Mouse (Mus musculus): ENCODE results near the gene Mtch1.
A peak's percentile ranks its signal among the peaks of the same experiment; 100 is the strongest.
"Not testable (repeated sequence)": the region's sequence is repeated elsewhere in the genome, so short reads cannot be mapped to it uniquely, and the experiment has no call there.

The Mtch1 gene

DNA sequence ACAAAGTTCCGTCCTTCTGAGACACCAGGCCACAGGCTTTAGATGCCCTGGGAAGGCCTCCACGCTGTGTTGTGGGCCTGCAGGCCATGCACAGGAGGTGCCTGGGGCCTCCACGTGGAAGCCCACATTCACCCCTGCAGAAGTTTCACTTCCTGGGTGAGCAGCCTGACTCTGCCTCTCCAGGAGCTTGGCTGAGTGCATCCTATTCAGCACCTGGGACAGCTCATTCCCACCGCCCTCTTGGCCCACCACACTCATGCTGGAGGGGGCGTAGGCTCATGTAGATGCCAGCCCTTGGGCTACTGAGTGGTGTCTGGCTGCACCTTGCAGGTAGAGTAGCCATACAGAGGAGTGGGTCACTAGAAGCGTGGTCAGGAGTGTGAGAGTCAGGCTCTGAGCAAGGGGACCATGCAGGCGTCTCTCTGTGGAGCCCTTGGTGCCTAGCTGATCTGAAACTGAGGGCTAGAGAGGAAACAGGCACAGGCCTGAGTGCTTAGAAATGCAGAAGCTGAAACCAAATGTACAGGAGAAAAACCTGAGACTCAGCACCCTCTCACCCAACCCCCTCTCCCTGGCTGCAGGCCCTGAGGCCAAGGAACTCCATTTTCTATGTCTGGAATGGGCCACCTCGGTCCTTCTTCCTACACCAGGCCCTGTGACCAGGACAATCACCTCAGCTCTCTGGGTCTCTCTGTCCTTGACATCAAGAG is 14.4 kb upstream of the Mtch1 start:
- no peak for DNase-seq

DNA sequence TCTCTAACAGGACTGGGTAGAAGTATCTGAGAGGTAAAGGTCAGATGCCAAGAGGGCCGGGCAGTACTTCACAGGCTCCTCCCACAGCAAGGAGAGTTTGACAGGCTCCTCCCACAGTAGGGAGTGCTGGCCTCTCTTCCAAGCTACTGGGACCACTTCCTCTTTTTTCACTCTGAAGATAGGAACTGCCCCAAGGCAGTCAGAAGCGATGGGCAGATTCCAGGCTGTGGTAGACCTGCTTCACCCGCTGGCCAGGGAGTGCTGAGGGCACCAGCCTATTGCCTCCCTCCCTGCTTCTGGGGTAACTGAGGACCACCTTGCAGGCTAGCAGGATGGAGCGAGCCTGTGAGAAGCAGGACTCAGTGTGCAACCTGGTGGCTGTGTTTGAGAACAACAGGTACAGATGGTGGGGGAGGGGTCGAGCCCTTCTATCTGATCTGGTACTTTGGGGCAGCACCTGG is 13.1 kb upstream of the Mtch1 start, which contains the start of gene Fgd2:
Fgd2 (plus strand) TSS at position 154 of the 461 bp plus-strand sequence.
- DNase-seq, result no peak

DNA sequence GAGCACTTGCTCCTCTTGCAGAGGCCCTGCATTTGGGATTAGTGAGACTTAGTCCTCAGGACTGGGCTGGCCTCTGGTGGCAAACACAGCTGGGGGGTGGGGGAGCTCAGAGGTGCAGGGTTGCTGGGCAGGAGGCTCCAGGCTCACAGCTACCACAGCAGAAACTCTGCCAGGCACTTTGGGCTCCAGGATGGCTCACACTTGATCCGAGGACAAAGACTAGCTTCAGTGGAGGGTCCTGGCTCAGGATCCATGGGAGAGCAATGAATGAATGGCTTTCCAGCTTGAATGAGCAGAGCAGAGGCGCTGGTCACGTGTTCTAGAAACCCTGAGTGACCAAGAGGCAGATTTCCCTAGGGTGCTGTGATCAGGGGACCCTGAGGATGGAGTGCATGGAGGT is 11.2 kb upstream of the Mtch1 start:
- no peak for DNase-seq

DNA sequence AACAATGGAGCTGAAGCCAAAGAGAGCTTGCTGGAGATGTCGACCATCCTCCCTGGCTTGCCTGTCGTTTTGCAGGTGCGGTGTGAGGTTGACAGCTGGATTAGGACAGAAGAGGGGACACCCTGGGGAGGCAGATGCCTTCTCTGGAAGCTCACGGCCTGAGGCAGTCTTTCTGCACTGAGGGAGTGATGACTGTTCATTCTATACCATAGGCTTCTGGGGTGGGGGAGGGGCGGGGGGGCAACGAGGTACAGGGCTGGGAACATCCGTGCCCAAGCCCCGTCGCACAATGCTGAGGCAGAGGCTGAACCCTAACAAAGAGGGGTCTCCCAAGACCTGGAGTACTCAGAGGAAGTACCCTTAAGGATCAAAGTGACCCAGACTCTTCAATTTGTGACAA is 9.1 kb upstream of the Mtch1 start:
- DNase-seq, result no peak

GRCm38 (mm10) chr17:29356479-29356856 is 8.7 kb upstream of the Mtch1 start:
- no peak for DNase-seq

DNA sequence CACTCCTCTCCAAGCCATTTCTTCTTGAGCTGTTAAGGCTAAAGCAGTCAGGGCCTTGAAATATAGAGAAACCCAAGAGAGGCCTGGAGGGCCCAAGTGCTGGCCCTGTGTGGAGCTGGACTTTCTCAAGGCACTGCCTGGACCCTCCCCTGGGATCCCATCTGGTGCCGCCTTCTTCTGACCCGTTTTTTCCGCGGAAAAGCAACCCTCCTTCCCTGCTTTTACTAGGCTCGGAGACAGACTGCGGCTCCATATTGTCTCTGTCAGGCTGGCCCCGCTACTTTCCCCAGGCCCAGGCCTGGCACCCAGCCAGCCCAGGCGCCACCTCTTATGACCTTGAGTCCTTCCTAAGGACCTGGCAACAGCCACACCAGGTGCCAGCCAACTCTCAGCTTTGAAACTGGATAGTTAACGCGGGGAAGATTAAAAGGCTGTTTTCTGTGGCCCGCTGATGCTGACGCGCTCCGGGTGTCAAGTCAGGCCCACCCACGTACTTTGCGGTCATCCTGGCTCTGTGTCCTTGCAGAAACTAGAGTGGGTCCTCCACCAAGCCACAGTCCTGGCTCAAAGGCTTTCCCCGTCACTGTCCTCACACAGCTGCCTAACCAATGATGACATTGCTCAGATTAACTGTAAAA is 8.2 kb upstream of the Mtch1 start:
- peak; percentile 61 for DNase-seq

GRCm38 (mm10) chr17:29355461-29355840 is 7.7 kb upstream of the Mtch1 start:
- DNase-seq, result no peak

GRCm38 (mm10) chr17:29351056-29351455 is 3.3 kb upstream of the Mtch1 start:
- DNase-seq, result not testable (repeated sequence)

- DNase-seq, result no peak
Measured at GRCm38 (mm10) chr17:29348996-29349395, 1.3 kb upstream of the Mtch1 start.

GRCm38 (mm10) chr17:29347126-29347644 is 549 bp downstream of the Mtch1 start:
- peak; percentile 66 for DNase-seq

- DNase-seq, result peak; percentile 64
Measured at GRCm38 (mm10) chr17:29346496-29347125, 1.1 kb downstream of the Mtch1 start.

- no peak for DNase-seq
Measured at GRCm38 (mm10) chr17:29345272-29345671, 2.5 kb downstream of the Mtch1 start.

- no peak for DNase-seq
Measured at GRCm38 (mm10) chr17:29343241-29343640, 4.5 kb downstream of the Mtch1 start.

GRCm38 (mm10) chr17:29342010-29342910 is 5.5 kb downstream of the Mtch1 start:
- no peak for DNase-seq

- no peak for DNase-seq
Measured at GRCm38 (mm10) chr17:29341591-29342003, 6.1 kb downstream of the Mtch1 start.

GRCm38 (mm10) chr17:29340406-29341261 is 7.1 kb downstream of the Mtch1 start:
- no peak for DNase-seq

- DNase-seq, result no peak
Measured at GRCm38 (mm10) chr17:29339170-29339768, 8.5 kb downstream of the Mtch1 start.

DNA sequence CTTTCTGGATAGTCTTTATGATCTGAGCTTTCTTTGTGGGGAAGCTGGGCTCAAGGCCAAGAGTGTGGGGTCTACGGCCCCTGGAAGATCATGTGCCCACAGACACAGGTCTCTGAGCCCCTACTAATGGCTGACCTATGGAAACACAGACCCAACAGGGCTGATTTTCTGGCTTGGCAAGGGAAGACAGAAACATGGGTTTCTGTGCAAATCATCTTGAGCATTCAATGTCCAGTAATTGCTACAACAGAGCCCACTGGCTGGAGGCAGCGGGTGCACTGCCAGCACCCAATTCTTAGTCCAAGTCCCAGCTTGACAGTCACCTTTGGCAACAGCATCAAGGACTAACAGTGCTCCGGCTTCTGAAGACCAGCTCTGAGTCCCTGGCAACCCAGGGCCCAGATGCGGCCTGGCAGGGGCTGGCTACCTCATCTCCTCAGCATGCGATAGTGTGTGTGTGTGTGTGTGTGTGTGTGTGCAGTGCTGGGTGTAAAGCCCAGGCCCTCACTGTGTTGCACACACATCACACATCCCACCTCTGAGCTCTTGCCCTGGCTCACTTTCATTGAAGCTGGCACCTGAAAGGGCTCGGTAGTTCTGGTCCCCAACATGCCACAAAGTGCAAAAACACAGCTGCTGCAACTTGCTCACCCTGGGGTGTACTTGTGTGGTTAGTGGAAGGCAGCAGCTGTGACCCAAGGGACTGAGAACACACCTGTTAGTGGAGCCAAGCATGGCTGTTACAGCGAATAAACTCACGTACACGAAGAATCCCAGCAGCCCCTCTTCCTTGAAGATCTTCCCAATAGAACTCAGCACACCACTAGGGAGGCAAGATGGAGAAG is 9.5 kb downstream of the Mtch1 start:
- no peak for DNase-seq

GRCm38 (mm10) chr17:29336266-29336990 is 11.3 kb downstream of the Mtch1 start:
- DNase-seq, result no peak

Measured in cerebellum, adult 11-12 months (tissue).